Mouse (Mus musculus) hindbrain, embryonic 13.5 days (tissue): ENCODE data around the gene Gm10260. TPM values are rescaled to one million over a fixed set of nuclear protein-coding genes. Genes with fewer than 3 reads are reported as not detected.

ENCODE experiments used
- ATAC-seq: fragments of 200-750 bp; cut with Nextera tagmentation; 2 replicates; pipeline ENCODE4 v1.8.0; 2017; ENCODE audit warnings: moderate TSS enrichment; ENCODE audit not compliant: low FRiP score
- H3K27ac ChIP-seq: fragments of 300-500 bp; sonication (generic); 2 replicates; pipeline ENCODE4 v1.5.1; 2015; ENCODE audit warnings: inconsistent platforms, mild to moderate bottlenecking, moderate library complexity
- H3K27me3 ChIP-seq: fragments of 300-500 bp; sonication (generic); 2 replicates; pipeline ENCODE4 v1.6.1; 2015; ENCODE audit warnings: mild to moderate bottlenecking, inconsistent platforms
- H3K36me3 ChIP-seq: fragments of 300-500 bp; sonication (generic); 2 replicates; pipeline ENCODE4 v1.6.1; 2015; ENCODE audit warnings: mild to moderate bottlenecking, inconsistent platforms
- H3K4me1 ChIP-seq: fragments of 300-500 bp; sonication (generic); replicated peaks from 2 replicates; pipeline ENCODE4 v1.6.1; 2015; ENCODE audit warnings: inconsistent platforms
- H3K4me2 ChIP-seq: fragments of 300-500 bp; sonication (generic); 2 replicates; pipeline ENCODE4 v1.6.1; 2015; ENCODE audit warnings: inconsistent platforms, mild to moderate bottlenecking, moderate library complexity
- H3K4me3 ChIP-seq: fragments of 300-500 bp; sonication (generic); 2 replicates; pipeline ENCODE4 v1.5.1; 2015; ENCODE audit warnings: mild to moderate bottlenecking, inconsistent platforms
- H3K9ac ChIP-seq: fragments of 300-500 bp; sonication (generic); 2 replicates; pipeline ENCODE4 v1.6.1; 2015; ENCODE audit warnings: mild to moderate bottlenecking, inconsistent platforms
- H3K9me3 ChIP-seq: fragments of 300-500 bp; sonication (generic); 2 replicates; pipeline ENCODE4 v1.6.1; 2016; ENCODE audit warnings: inconsistent platforms
- WGBS: fragments of 180-500 bp; shearing (Covaris S2); methylation state at CpG from one replicate; pipeline ENCODE4 v1.1.7; 2015; 5-methylcytosine and 5-hydroxymethylcytosine counted together
- polyA plus RNA-seq: library from polyadenylated mRNA; unstranded; fragments of >200 nt; fragmentation: Nextera tagmentation; extraction: Ambion mirVana; gene quantifications from 2 replicates; pipeline ENCODE4 v1.2.1, GENCODE M21; 2015

Gm10260 gene
- polyA plus RNA-seq, 1 experiment from 2014 or later = 3.2 TPM

DNA sequence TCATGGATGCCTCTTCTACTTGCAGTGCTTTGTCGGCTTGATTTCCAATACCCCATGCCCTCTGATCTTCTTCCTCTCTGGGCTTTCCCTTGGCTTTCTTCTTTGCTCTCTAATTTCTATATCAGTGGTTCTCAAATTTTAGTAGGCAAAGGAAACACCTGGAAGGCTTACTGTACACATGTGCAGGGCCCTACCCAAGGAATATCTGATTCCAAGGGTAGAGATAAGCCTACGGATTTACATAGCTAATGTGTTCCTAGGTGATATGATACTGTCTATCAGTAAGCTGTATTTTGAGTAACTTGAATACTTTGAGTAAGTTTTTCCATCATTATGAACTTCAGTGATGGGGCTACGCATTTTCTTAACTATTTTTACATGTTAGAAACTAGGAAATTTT is 25.7 kb downstream of the Gm10260 start:
- H3K4me2 ChIP-seq = no peak overlapping the region

DNA sequence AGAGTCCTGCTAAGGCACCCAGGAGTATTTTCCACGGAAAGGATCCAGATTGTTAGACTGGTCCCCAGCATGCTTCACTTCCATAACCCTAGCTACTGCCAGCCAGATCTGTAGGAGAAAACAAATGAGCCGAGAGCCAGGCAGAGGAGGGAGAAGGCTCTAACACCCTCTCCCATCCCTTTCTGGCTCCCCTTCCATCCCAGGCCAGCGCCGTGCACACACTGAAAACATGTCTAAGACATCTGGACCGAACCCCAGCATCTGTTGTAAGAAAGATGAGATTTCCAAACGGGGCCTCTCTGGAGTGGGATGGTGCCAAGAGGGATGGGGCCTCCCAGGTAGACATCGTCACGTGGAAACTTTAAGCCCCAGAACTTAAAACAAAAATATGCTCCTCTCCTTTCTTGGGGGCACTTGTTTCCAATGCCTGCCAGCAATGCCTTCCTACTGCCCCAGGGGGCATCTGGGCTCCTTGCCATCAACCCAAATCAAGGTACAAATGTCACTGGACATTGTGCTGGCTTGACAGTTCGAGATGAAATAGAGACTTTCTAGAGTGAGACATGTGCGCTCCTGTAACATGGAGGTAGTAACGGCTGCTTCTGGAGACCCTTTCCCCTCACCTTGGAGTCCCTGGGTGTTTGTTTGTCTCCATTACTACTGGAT is 35.1 kb downstream of the Gm10260 start:
- WGBS = 68% methylated on average over 11 of the region's 11 CpGs

More for the DNA sequence above, 25.7 kb downstream of the Gm10260 start:
- Histone ChIP-seq H3K4me3 (no peak overlapping the region), H3K4me1 (no peaks in the 10 kb centered on the region), H3K27ac (no peak overlapping the region), H3K9ac (no peak overlapping the region), H3K36me3 (no peaks in the 10 kb centered on the region), H3K9me3 (no peaks in the 10 kb centered on the region), H3K27me3 (no peaks in the 10 kb centered on the region)
- no peak for ATAC-seq
- WGBS = 95% methylated on average over 3 of the region's 3 CpGs

DNA sequence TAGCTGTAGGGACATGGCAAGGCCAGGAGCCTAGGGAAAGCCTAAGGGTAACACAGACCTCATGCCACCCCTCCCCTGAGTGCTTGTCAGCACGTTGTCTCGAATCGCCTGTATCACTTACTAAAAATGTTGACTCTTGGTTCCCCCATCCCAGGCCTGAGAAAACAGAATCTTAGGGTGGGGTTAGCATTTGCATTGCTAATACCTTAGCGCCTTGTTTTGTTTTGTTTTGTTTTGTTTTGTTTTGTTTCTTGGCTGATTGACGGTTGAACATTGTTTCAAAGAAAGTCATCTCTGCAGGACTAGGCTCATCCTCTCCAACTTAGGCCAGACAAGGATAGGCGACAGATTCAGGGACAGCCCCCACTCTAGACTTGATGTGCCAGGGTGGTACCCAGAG is 35.9 kb downstream of the Gm10260 start:
- no peak overlapping the region for H3K4me2 ChIP-seq
- no peak overlapping the region for H3K4me3 ChIP-seq
- peaks cover 12% of the 10 kb centered on the region; the same call in 1 of the 2 replicates for H3K4me1 ChIP-seq
- WGBS = 37% methylated on average over 6 of the region's 6 CpGs
- no peak for ATAC-seq
- no peaks in the 10 kb centered on the region for H3K27me3 ChIP-seq
- no peak overlapping the region for H3K9ac ChIP-seq
- H3K9me3 ChIP-seq = no peaks in the 10 kb centered on the region
- no peak overlapping the region for H3K27ac ChIP-seq
- no peaks in the 10 kb centered on the region for H3K36me3 ChIP-seq

More for the DNA sequence above, 35.1 kb downstream of the Gm10260 start:
- Histone ChIP-seq H3K27ac (no peak overlapping the region), H3K4me1 (peaks cover 12% of the 10 kb centered on the region; the same call in 1 of the 2 replicates), H3K4me3 (no peak overlapping the region), H3K36me3 (no peaks in the 10 kb centered on the region), H3K4me2 (no peak overlapping the region), H3K9ac (no peak overlapping the region), H3K27me3 (no peaks in the 10 kb centered on the region), H3K9me3 (no peaks in the 10 kb centered on the region)
- no peak for ATAC-seq

DNA sequence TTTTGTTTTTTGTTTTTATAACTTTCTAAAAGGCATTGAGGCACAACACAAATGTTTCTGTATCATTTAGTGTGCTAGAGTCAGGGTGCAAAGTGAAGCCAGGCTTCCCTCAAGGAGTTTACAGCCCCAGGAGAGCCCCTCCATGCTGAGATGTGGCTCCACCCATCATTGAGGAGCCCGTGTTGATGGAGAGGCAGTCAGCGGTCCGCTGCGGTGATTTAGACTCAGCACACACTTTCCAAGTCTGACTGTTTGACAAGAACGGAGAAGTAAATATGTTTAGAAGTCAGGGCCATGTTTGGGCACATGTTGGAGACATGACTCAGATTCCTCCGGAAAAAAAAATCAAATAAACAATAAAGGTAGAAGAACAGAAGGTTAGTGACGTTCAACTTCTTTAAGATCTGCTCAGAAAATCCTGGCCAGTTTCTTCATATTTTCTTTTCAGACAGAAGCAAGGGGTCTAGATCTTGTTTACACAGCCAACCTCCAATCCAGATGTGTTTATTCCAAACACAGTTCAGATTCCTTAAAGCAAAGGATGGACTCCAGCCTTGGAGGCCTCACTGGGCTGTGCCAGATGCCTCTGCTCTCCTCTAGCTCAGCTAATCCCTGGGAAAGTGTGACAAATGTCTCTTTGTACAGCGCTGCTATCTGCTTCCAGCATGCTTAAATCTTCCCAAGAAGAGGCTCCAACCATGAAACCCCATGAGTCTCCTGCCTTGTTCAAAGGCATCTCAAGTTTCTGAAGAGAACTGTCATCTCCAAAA is 47.7 kb downstream of the Gm10260 start:
- Histone ChIP-seq H3K36me3 (no peaks in the 10 kb centered on the region), H3K27ac (no peak overlapping the region), H3K27me3 (no peaks in the 10 kb centered on the region), H3K4me1 (0 out of 2 replicates have a peak, but pooled peaks cover 2% of the 10 kb centered on the region), H3K4me2 (no peak overlapping the region), H3K4me3 (no peak overlapping the region), H3K9me3 (no peaks in the 10 kb centered on the region), H3K9ac (no peak overlapping the region)
- no peak for ATAC-seq
- 71% methylated on average over 8 of the region's 8 CpGs for WGBS

DNA sequence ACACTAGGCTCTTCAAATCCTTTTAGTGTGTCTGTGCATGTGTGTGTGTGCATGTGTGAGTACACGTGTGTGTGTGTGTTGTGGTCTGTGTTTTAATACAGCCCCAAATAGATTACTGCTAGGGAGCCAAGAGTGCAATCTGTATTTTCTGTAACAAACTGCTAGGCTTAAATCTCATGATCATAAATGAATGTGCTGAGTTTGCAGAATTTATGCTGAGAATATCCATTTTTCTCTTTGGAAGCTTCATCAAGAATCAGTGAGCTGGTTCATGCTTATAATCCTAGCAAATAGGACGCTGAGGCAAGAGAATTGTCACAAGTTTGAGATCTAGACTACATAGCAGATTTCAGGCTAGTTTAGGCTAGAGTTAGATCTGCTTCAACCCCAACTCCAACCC is 48.9 kb downstream of the Gm10260 start:
- 86% methylated on average over 2 of the region's 2 CpGs for whole genome bisulfite sequencing
- no peak overlapping the region for H3K4me3 ChIP-seq
- H3K4me2 ChIP-seq = no peak overlapping the region
- H3K4me1 ChIP-seq = 0 out of 2 replicates have a peak, but pooled peaks cover 2% of the 10 kb centered on the region
- H3K27ac ChIP-seq = no peak overlapping the region
- no peak overlapping the region for H3K9ac ChIP-seq
- ATAC-seq = no peak
- H3K9me3 ChIP-seq = no peaks in the 10 kb centered on the region
- H3K27me3 ChIP-seq = no peaks in the 10 kb centered on the region
- H3K36me3 ChIP-seq = no peaks in the 10 kb centered on the region
